Mouse (Mus musculus): ENCODE results near the gene Chil3.

GRCm38 (mm10) chr3:106171135-106171731, 3.9 kb upstream of the Chil3 start:
- no peak for TF ChIP-seq POLR2A (IDR thresholded peaks at IDR 0.05; ENCODE audit: low read depth, low read length)
- TF ChIP-seq CTCF (IDR thresholded peaks at IDR 0.05; ENCODE audit: extremely low read depth, insufficient read depth, insufficient read length, insufficient replicate concordance), result no peak
